In genomic region chrX:69867601-69868000, GRCm38 (mm10) we compare ENCODE assay signal across 21 mouse cellular contexts.
DNase-seq lines count a peak whose midpoint lies in the region; ATAC-seq lines count a peak whose summit lies in the region.
"Had no signal": no experiment of that assay in that cellular context is flagged by ENCODE, and none has a peak within 500 bp of the region (broad histone marks: within the 10 kb centered on the region; RNA-seq: fewer than 3 reads in every experiment).

No protein-coding gene starts in this region.

- H3K27me3 ChIP-seq in liver, embryonic 12.5 days (replicated peaks), result no peaks in the 10 kb centered on the region
- H3K27me3 ChIP-seq: CH12.LX; heart, embryonic 13.5 days; hindbrain, embryonic 13.5 days had no signal

- no peak overlapping the region for H3K4me3 ChIP-seq in liver, embryonic 12.5 days
- H3K4me3 ChIP-seq: embryonic facial prominence, embryonic 10.5 days; erythroblast, embryonic 14.5 days; forebrain, embryonic 10.5 days; heart, embryonic 13.5 days; hindbrain, embryonic 13.5 days had no signal

- no peaks in the 10 kb centered on the region for H3K4me1 ChIP-seq in liver, embryonic 12.5 days
- H3K4me1 ChIP-seq: embryonic facial prominence, embryonic 10.5 days; forebrain, embryonic 10.5 days; heart, embryonic 13.5 days; hindbrain, embryonic 13.5 days had no signal

- ATAC-seq in liver, embryonic 12.5 days, result no peak
- ATAC-seq: forebrain, embryonic 14.5 days; inflammation-experienced regulatory T-cells, adult 6 months; intestine, postnatal 0 days had no signal

- DNase-seq in gastrocnemius, adult 18-20 months (ENCODE audit: low spot score), result peak; percentile 6
- no peak for DNase-seq in gastrocnemius, postnatal 36 days
- peak; percentile 34 for DNase-seq in left cerebral cortex, postnatal 4 days
- DNase-seq in left cerebral cortex, postnatal 10 days (ENCODE audit: extremely low spot score in 1 of 2, low spot score in 2 of 2), result no peak
- DNase-seq in retina, embryonic 14.5 days (ENCODE audit: low spot score), result peak; percentile 2
- DNase-seq: adrenal gland, adult 2 months; adrenal gland, postnatal 25 days; cerebellum, adult 9-10 months; gastrocnemius, postnatal 25 days; heart, adult 11 months; heart, postnatal 4 days had no signal

- WGBS in liver, embryonic 12.5 days (ENCODE audit: insufficient replicate concordance), result 90% methylated on average over 5 of the region's 5 CpGs

- intact Hi-C loops in gastrocnemius, postnatal 36 days (cut with DNase I), result no loop called here
- intact Hi-C loops in left cerebral cortex, postnatal 4 days (cut with DNase I), result no loop called here
- intact Hi-C loops in left cerebral cortex, postnatal 10 days (cut with DNase I), result no loop called here

- no peak overlapping the region for H3K9ac ChIP-seq in liver, embryonic 12.5 days
- H3K9ac ChIP-seq: heart, embryonic 13.5 days; hindbrain, embryonic 13.5 days had no signal

- H3K9me3 ChIP-seq in liver, embryonic 12.5 days (replicated peaks), result no peaks in the 10 kb centered on the region
- H3K9me3 ChIP-seq: embryonic facial prominence, embryonic 10.5 days; forebrain, embryonic 10.5 days; heart, embryonic 13.5 days; hindbrain, embryonic 13.5 days had no signal

- no peaks in the 10 kb centered on the region for H3K36me3 ChIP-seq in liver, embryonic 12.5 days
- H3K36me3 ChIP-seq: embryonic facial prominence, embryonic 10.5 days; forebrain, embryonic 10.5 days; heart, embryonic 13.5 days; hindbrain, embryonic 13.5 days had no signal

- H3K27ac ChIP-seq in liver, embryonic 12.5 days, result no peak overlapping the region
- H3K27ac ChIP-seq: embryonic facial prominence, embryonic 10.5 days; forebrain, embryonic 10.5 days; heart, embryonic 13.5 days; hindbrain, embryonic 13.5 days had no signal

- no peak overlapping the region for H3K4me2 ChIP-seq in liver, embryonic 12.5 days
- H3K4me2 ChIP-seq: heart, embryonic 13.5 days; hindbrain, embryonic 13.5 days had no signal

Comparison
In these comparisons a context has a peak if more than half of its experiments do, and no peak if none do; other contexts are left out.
1. DNase-seq: peak in gastrocnemius, adult 18-20 months (single experiment), left cerebral cortex, postnatal 4 days (single experiment) and retina, embryonic 14.5 days (single experiment); none in gastrocnemius, postnatal 36 days (0 of 2) and left cerebral cortex, postnatal 10 days (0 of 2).